ENCODE assay signal across 8 mouse cellular contexts in the genomic region with DNA sequence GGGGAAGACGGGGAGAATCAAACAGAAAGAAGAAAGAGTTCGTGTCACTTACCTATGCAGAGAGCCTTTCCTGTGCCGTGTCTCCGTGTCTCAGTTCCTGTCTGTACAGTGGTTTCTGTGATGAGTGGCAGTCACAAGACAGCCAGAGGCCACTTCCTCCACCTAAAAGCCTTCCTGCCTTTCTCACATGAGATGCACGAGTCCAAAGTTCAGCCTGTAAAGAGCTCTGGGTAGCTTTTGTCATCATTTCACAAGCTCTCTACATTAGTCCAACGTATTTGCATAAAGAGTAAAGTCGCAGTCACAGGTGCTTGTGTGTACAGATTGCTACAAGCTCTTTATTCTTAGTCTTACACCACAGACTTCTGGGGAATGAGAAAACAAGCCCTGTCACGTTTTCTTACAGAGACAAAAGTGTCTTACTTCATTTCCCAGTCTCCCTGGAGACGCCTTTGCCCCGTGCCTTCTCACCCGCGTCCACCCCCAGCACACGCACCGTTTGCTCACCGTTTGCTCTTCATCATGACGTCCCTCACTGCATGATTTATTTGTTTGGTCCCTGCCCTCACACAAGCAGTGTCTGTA. TPM values are rescaled to one million over a fixed set of nuclear protein-coding genes. Genes with fewer than 3 reads are reported as not detected.
DNase-seq lines count a peak whose midpoint lies in the region; ATAC-seq and TF ChIP-seq lines count a peak whose summit lies in the region.

A gene (minus strand): TSS at position 288 of the 585 bp plus-strand sequence.

- no peak within 1 kb of the TSS for H3K27ac ChIP-seq in embryonic facial prominence, embryonic 13.5 days
- no peak within 1 kb of the TSS; the same call in 1 of the 2 replicates for H3K27ac ChIP-seq in embryonic facial prominence, embryonic 10.5 days (replicated peaks)
- H3K27ac ChIP-seq in CH12.LX (ENCODE audit: insufficient read depth, low read depth), result peak within 1 kb of the TSS; percentile 82
- peak within 1 kb of the TSS; percentile 41; the same call in 1 of the 2 replicates for H3K27ac ChIP-seq in intestine, postnatal 0 days (ENCODE audit: low read depth, low read length)

- H3K9ac ChIP-seq in embryonic facial prominence, embryonic 13.5 days, result no peak within 1 kb of the TSS
- H3K9ac ChIP-seq in CH12.LX (ENCODE audit: insufficient read depth, low read depth), result peak within 1 kb of the TSS; percentile 58
- H3K9ac ChIP-seq in intestine, postnatal 0 days (ENCODE audit: low read depth, low read length), result no peak within 1 kb of the TSS

- TF ChIP-seq EP300 in CH12.LX (IDR thresholded peaks at IDR 0.05; ENCODE audit: low read length), result peak; percentile 71

- no peak within 1 kb of the TSS for H3K4me3 ChIP-seq in embryonic facial prominence, embryonic 13.5 days
- H3K4me3 ChIP-seq in embryonic facial prominence, embryonic 10.5 days, result no peak within 1 kb of the TSS
- H3K4me3 ChIP-seq in CH12.LX (replicated peaks in 1 of 3; ENCODE audit: low read depth in 2 of 3, low read length in 2 of 3, poor library complexity in 1 of 3), result peak within 1 kb of the TSS; percentile 31 to 60 (median 47)
- 0 out of 2 replicates have a peak within 1 kb of the TSS, but pooled peaks have one; percentile 4 for H3K4me3 ChIP-seq in intestine, postnatal 0 days (ENCODE audit: low read depth, low read length)

- dilution Hi-C loops in CH12.LX (cut with MboI; ENCODE audit: extremely low pct_ligation_motif_present, extremely low pct_unique_long_range_greater_than_20kb, low sequenced_read_pairs), result no loop called here

- 0 out of 2 replicates have a peak, but pooled peaks cover under 1% of the 10 kb centered on the region for H3K79me2 ChIP-seq in CH12.LX (replicated peaks; ENCODE audit: control insufficient read depth, extremely low read depth, insufficient read depth, poor library complexity, severe bottlenecking)

- H3K27me3 ChIP-seq in embryonic facial prominence, embryonic 13.5 days, result no peaks in the 10 kb centered on the region
- H3K27me3 ChIP-seq in embryonic facial prominence, embryonic 10.5 days (replicated peaks; ENCODE audit: low read depth, poor library complexity, severe bottlenecking), result no peaks in the 10 kb centered on the region
- no peaks in the 10 kb centered on the region for H3K27me3 ChIP-seq in CH12.LX (replicated peaks)
- no peaks in the 10 kb centered on the region for H3K27me3 ChIP-seq in intestine, postnatal 0 days (replicated peaks; ENCODE audit: control insufficient read depth, insufficient read depth, low read length)
- no peaks in the 10 kb centered on the region for H3K27me3 ChIP-seq in splenic B cell, adult 2 months (ENCODE audit: control insufficient read depth, insufficient read depth, low read length, poor library complexity, severe bottlenecking)

- 0 out of 2 replicates have a peak, but pooled peaks have one; percentile 41 for TF ChIP-seq POLR2A in CH12.LX (IDR thresholded peaks at IDR 0.05; ENCODE audit: low read depth, low read length)

- whole genome bisulfite sequencing in embryonic facial prominence, embryonic 13.5 days, result 66% methylated on average over 16 of the region's 16 CpGs
- 58% methylated on average over 16 of the region's 16 CpGs for WGBS in embryonic facial prominence, embryonic 10.5 days
- WGBS in intestine, postnatal 0 days, result 23% methylated on average over 16 of the region's 16 CpGs

- H3K4me2 ChIP-seq in embryonic facial prominence, embryonic 13.5 days, result peak within 1 kb of the TSS; percentile 18
- H3K4me2 ChIP-seq in CH12.LX (ENCODE audit: insufficient read depth, low read depth, poor library complexity, severe bottlenecking), result peak within 1 kb of the TSS; percentile 58
- H3K4me2 ChIP-seq in intestine, postnatal 0 days (replicated peaks; ENCODE audit: low read depth), result peak within 1 kb of the TSS; percentile 46

- H3K36me3 ChIP-seq in embryonic facial prominence, embryonic 13.5 days, result no peaks in the 10 kb centered on the region
- no peaks in the 10 kb centered on the region for H3K36me3 ChIP-seq in embryonic facial prominence, embryonic 10.5 days (replicated peaks)
- H3K36me3 ChIP-seq in CH12.LX (replicated peaks in 1 of 2; ENCODE audit: control insufficient read depth in 1 of 2, insufficient read depth in 1 of 2, low read length in 1 of 2), result no peaks in the 10 kb centered on the region
- H3K36me3 ChIP-seq in intestine, postnatal 0 days (ENCODE audit: control insufficient read depth, insufficient read depth), result no peaks in the 10 kb centered on the region
- H3K36me3 ChIP-seq in splenic B cell, adult 2 months (ENCODE audit: control insufficient read depth, insufficient read depth, low read length, poor library complexity, severe bottlenecking), result no peaks in the 10 kb centered on the region

- no peaks in the 10 kb centered on the region for H3K9me3 ChIP-seq in embryonic facial prominence, embryonic 13.5 days
- H3K9me3 ChIP-seq in embryonic facial prominence, embryonic 10.5 days, result no peaks in the 10 kb centered on the region
- no peaks in the 10 kb centered on the region for H3K9me3 ChIP-seq in CH12.LX (replicated peaks; ENCODE audit: low read length)
- no peaks in the 10 kb centered on the region for H3K9me3 ChIP-seq in intestine, postnatal 0 days (ENCODE audit: control insufficient read depth)

- DNase-seq in embryonic facial prominence, embryonic 10.5 days (ENCODE audit: low spot score), result no peak
- peak; percentile 87 for DNase-seq in CH12.LX (ENCODE audit: extremely low read depth)
- peak; percentile 94 for DNase-seq in splenic B cell, adult 2 months (ENCODE audit: low read depth, low spot score)
- no peak for DNase-seq in cerebellum, adult 18-20 months
- no peak for DNase-seq in layer of hippocampus, postnatal 10 days (ENCODE audit: low spot score in 2 of 2)

- ATAC-seq in embryonic facial prominence, embryonic 13.5 days (ENCODE audit: insufficient number of reproducible peaks, insufficient read depth, low FRiP score, low TSS enrichment, low read depth), result no peak
- ATAC-seq in intestine, postnatal 0 days, result peak; percentile 96
- 0 out of 2 replicates have a peak, but pooled peaks have one; percentile 37 for ATAC-seq in megakaryocyte-erythroid progenitor cell, adult 5-6 weeks (replicated peaks; ENCODE audit: low FRiP score, low TSS enrichment, poor library complexity, severe bottlenecking)

- no peaks in the 10 kb centered on the region for H3K4me1 ChIP-seq in embryonic facial prominence, embryonic 13.5 days
- H3K4me1 ChIP-seq in embryonic facial prominence, embryonic 10.5 days, result 0 out of 2 replicates have a peak, but pooled peaks cover 4% of the 10 kb centered on the region
- H3K4me1 ChIP-seq in CH12.LX (ENCODE audit: control insufficient read depth in 1 of 2, insufficient read depth in 2 of 2), result peaks cover 6 to 40% of the 10 kb centered on the region in 2 experiments
- no peaks in the 10 kb centered on the region; the same call in 1 of the 2 replicates for H3K4me1 ChIP-seq in intestine, postnatal 0 days (replicated peaks; ENCODE audit: control insufficient read depth, insufficient read depth, low read length)

- no peak for TF ChIP-seq RAD21 in CH12.LX (IDR thresholded peaks at IDR 0.05; ENCODE audit: low read depth, low read length)

- TF ChIP-seq CTCF in CH12.LX (conservative IDR thresholded peaks at IDR 0.05 in 1 of 2, IDR thresholded peaks at IDR 0.05 in 1 of 2; ENCODE audit: low read depth in 2 of 2, low read length in 2 of 2), result no peak
- TF ChIP-seq CTCF in intestine, postnatal 0 days (IDR thresholded peaks at IDR 0.05; ENCODE audit: low read depth), result no peak

- in situ Hi-C loops in CH12.LX (cut with MboI; ENCODE audit: low pct_ligation_motif_present, low pct_unique_long_range_greater_than_20kb, low sequenced_read_pairs), result loop anchor here (25.0 kb wide), 1 partner anchor 218 kb away; no protein-coding TSS in a partner anchor

TF ChIP-seq in CH12.LX, 34 proteins besides CTCF, POLR2A, EP300 and RAD21 (continues in another document):
- TF ChIP-seq TBP (conservative IDR thresholded peaks at IDR 0.05; ENCODE audit: low read depth, low read length), result 0 out of 2 replicates have a peak, but pooled peaks have one; percentile 48
- no peak for TF ChIP-seq NELFE (IDR thresholded peaks at IDR 0.05; ENCODE audit: low read depth, low read length)
- no peak; the same call in 1 of the 2 replicates for TF ChIP-seq MAFK (IDR thresholded peaks at IDR 0.05; ENCODE audit: insufficient replicate concordance, low read length)
- TF ChIP-seq ELF1 (IDR thresholded peaks at IDR 0.05; ENCODE audit: low read depth, low read length), result peak; percentile 64
- TF ChIP-seq KAT2A (IDR thresholded peaks at IDR 0.05; ENCODE audit: insufficient replicate concordance, low read length), result no peak
- no peak for TF ChIP-seq USF2 (conservative IDR thresholded peaks at IDR 0.05; ENCODE audit: low read depth, low read length)
- TF ChIP-seq ETS1 (conservative IDR thresholded peaks at IDR 0.05; ENCODE audit: low read depth, low read length), result peak; percentile 93
- TF ChIP-seq TCF12 (IDR thresholded peaks at IDR 0.05; ENCODE audit: low read depth, low read length), result peak; percentile 68
- TF ChIP-seq MAX (IDR thresholded peaks at IDR 0.05; ENCODE audit: low read length), result peak; percentile 67
- TF ChIP-seq ZMIZ1 (IDR thresholded peaks at IDR 0.05; ENCODE audit: low read depth, low read length), result no peak
- no peak for TF ChIP-seq NRF1 (IDR thresholded peaks at IDR 0.05; ENCODE audit: low read depth, low read length)
- no peak for TF ChIP-seq GABPA (IDR thresholded peaks at IDR 0.05; ENCODE audit: insufficient replicate concordance, low read depth, low read length)
- no peak for TF ChIP-seq UBTF (IDR thresholded peaks at IDR 0.05; ENCODE audit: low read depth, low read length)
- TF ChIP-seq HCFC1 (IDR thresholded peaks at IDR 0.05; ENCODE audit: low read depth, low read length), result no peak
- no peak for TF ChIP-seq SMC3 (IDR thresholded peaks at IDR 0.05; ENCODE audit: low read depth, low read length)
- peak; percentile 99 for TF ChIP-seq BHLHE40 (IDR thresholded peaks at IDR 0.05; ENCODE audit: low read depth, low read length)
- TF ChIP-seq USF1 (IDR thresholded peaks at IDR 0.05; ENCODE audit: low read depth, low read length), result no peak
- no peak for TF ChIP-seq MAZ (IDR thresholded peaks at IDR 0.05; ENCODE audit: low read depth, low read length)
- TF ChIP-seq MXI1 (IDR thresholded peaks at IDR 0.05; ENCODE audit: low read depth, low read length), result no peak

RNA-seq across cellular contexts. Expression of the gene that starts here (rescaled TPM):
- polyA plus RNA-seq in embryonic facial prominence, embryonic 13.5 days (2015; fragmentation: Nextera tagmentation; extraction: Ambion mirVana), result 5.7 and 9.1 TPM in 2 replicates
- 3.6 and 4.3 TPM in 2 replicates for polyA plus RNA-seq in embryonic facial prominence, embryonic 10.5 days (2016; fragmentation: Nextera tagmentation; extraction: Ambion mirVana)
- 4.5 and 6.4 TPM in 2 replicates for total RNA-seq in CH12.LX (2012; rRNA removed)
- 4.5 and 5.5 TPM in 2 replicates for total RNA-seq in CH12.LX (2014; rRNA removed)
- 9.7 and 12.9 TPM in 2 replicates for polyA plus RNA-seq in CH12.LX (2012; ENCODE audit: insufficient read length, low read depth)
- 39.4 and 43.9 TPM in 2 replicates for polyA plus RNA-seq in intestine, postnatal 0 days (2015; fragmentation: Nextera tagmentation; extraction: Ambion mirVana)
- not detected in 2 replicates for total RNA-seq in megakaryocyte-erythroid progenitor cell, adult 5-6 weeks (2014; fragmentation: Nextera tagmentation)
- total RNA-seq in megakaryocyte-erythroid progenitor cell, adult 5-6 weeks (2017), result 0.46 and 0.94 TPM in 2 replicates
- total RNA-seq in layer of hippocampus, postnatal 10 days (2021), result 1 to 10 TPM; 4.5 to 6.3 TPM

Comparison
In these comparisons a context has a peak if more than half of its experiments do, and no peak if none do; other contexts are left out.
1. Peak in ATAC-seq in megakaryocyte-erythroid progenitor cell, adult 5-6 weeks; RNA of the gene not detected or under 1 TPM.
2. H3K27ac ChIP-seq: peak in CH12.LX (single experiment) and intestine, postnatal 0 days (single experiment); none in embryonic facial prominence, embryonic 13.5 days (single experiment) and embryonic facial prominence, embryonic 10.5 days (single experiment).
3. H3K4me3 ChIP-seq: peak in CH12.LX (3 of 3) and intestine, postnatal 0 days (single experiment); none in embryonic facial prominence, embryonic 13.5 days (single experiment) and embryonic facial prominence, embryonic 10.5 days (single experiment).
4. DNase-seq: peak in CH12.LX (single experiment) and splenic B cell, adult 2 months (single experiment); none in embryonic facial prominence, embryonic 10.5 days (single experiment), cerebellum, adult 18-20 months (0 of 2) and layer of hippocampus, postnatal 10 days (0 of 2).
5. Peak in every context shown above with its lines, with median percentiles within 50 percentile points of each other: H3K4me2 ChIP-seq.